Mouse (Mus musculus) midbrain, embryonic 14.5 days (tissue): Measurements from ENCODE around the gene Rbfox2. TPM values are rescaled to one million over a fixed set of nuclear protein-coding genes. Genes with fewer than 3 reads are reported as not detected.

Experiments
- ATAC-seq: fragments of 200-750 bp; cut with Nextera tagmentation; 2 replicates; pipeline ENCODE4 v1.8.0; 2017; ENCODE audit warnings: moderate number of reproducible peaks, moderate library complexity; ENCODE audit not compliant: low FRiP score, low TSS enrichment
- DNase-seq: peaks from one replicate; pipeline ENCODE4 v3.0.0-alpha.2; 2015
- H3K27ac ChIP-seq: fragments of 300-500 bp; sonication (generic); replicated peaks from 2 replicates; pipeline ENCODE4 v1.5.1; 2014; ENCODE audit warnings: mild to moderate bottlenecking, low read depth, low read length, moderate library complexity
- H3K27me3 ChIP-seq: fragments of 300-500 bp; sonication (generic); 2 replicates; pipeline ENCODE4 v1.6.1; 2014; ENCODE audit warnings: low read length, control low read depth, mixed read lengths; ENCODE audit not compliant: control insufficient read depth, insufficient read depth
- H3K36me3 ChIP-seq: fragments of 300-500 bp; sonication (generic); 2 replicates; pipeline ENCODE4 v1.6.1; 2014; ENCODE audit warnings: low read length, control low read depth; ENCODE audit not compliant: control insufficient read depth, insufficient read depth
- H3K4me1 ChIP-seq: fragments of 300-500 bp; sonication (generic); 2 replicates; pipeline ENCODE4 v1.6.1; 2014; ENCODE audit warnings: mild to moderate bottlenecking, antibody characterized with exemption, low read length, control low read depth; ENCODE audit not compliant: control insufficient read depth, insufficient read depth
- H3K4me2 ChIP-seq: fragments of 300-500 bp; sonication (generic); 2 replicates; pipeline ENCODE4 v1.6.1; 2014; ENCODE audit warnings: mild to moderate bottlenecking, low read length, moderate library complexity
- H3K4me3 ChIP-seq: fragments of 300-500 bp; sonication (generic); replicated peaks from 2 replicates; pipeline ENCODE4 v1.5.1; 2014; ENCODE audit warnings: low read depth, low read length
- H3K9ac ChIP-seq: fragments of 300-500 bp; sonication (generic); replicated peaks from 2 replicates; pipeline ENCODE4 v1.6.1; 2014; ENCODE audit warnings: mild to moderate bottlenecking, low read length, moderate library complexity
- H3K9me3 ChIP-seq: fragments of 300-500 bp; sonication (generic); 2 replicates; pipeline ENCODE4 v1.6.1; 2016; ENCODE audit warnings: low read length, control low read depth, mixed read lengths; ENCODE audit not compliant: control insufficient read depth
- WGBS: fragments of 180-500 bp; shearing (Covaris S2); extraction: QIAGEN DNeasy Blood & Tissue Kit; methylation state at CpG from one replicate; pipeline ENCODE4 v1.1.7; 2014; 5-methylcytosine and 5-hydroxymethylcytosine counted together
- polyA plus RNA-seq: library from polyadenylated mRNA; unstranded; fragments of >200 nt; fragmentation: Nextera tagmentation; extraction: Ambion mirVana; gene quantifications from 2 replicates; pipeline ENCODE4 v1.2.1, GENCODE M21; 2014

Gene Rbfox2
- polyA plus RNA-seq, 1 experiment from 2014 or later: 195 TPM

DNA sequence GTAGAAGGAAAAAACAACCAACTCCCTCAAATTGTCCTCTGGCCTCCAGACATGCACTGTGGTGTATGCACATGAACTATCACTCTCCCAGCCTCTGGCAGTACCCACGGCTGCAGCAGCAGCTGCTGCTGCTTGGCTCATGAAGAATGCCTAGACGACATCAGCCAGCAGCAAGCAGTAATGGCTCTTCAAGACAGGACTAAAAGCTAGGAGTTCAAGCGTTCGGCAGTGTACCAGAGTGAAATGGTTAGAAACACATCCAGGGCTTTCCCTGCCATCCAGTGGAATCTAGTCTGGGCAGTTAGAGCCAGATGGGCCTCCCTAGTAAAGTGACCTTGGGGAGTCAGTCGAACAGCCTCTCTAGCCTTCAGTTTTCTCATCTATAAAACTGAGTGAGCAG, 93.0 kb downstream of the Rbfox2 start:
- no peak overlapping the region for H3K27ac ChIP-seq
- no peak overlapping the region for H3K4me3 ChIP-seq
- H3K27me3 ChIP-seq: no peaks in the 10 kb centered on the region
- ATAC-seq (no peak), DNase-seq (no peak)
- H3K9me3 ChIP-seq: no peaks in the 10 kb centered on the region
- 68% methylated on average over 5 of the region's 5 CpGs for WGBS
- no peak overlapping the region for H3K9ac ChIP-seq
- H3K36me3 ChIP-seq: no peaks in the 10 kb centered on the region
- 0 out of 2 replicates have a peak, but pooled peaks cover 7% of the 10 kb centered on the region for H3K4me1 ChIP-seq
- H3K4me2 ChIP-seq: no peak overlapping the region

DNA sequence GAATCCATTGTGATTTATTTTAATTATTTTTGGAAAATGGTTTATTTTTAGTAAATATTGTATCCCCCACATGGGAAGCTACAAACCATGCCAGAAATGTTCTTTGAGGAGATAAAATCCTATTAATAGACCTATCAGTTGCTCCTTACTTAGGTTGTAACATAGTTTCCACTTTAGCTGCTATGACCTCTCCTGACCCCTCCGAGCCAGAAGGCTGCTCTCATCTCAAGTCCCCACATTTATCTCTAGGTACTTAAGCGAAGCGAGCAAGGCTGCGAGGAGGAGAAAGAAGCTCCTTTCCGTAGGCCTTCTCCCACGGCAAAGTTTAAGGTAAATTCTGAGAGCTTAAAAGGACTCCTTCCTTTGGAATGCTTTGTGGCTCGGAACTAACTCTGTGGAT, 94.0 kb downstream of the Rbfox2 start:
- Histone ChIP-seq H3K4me1 (0 out of 2 replicates have a peak, but pooled peaks cover 7% of the 10 kb centered on the region), H3K4me2 (no peak overlapping the region), H3K9ac (no peak overlapping the region), H3K9me3 (no peaks in the 10 kb centered on the region), H3K4me3 (no peak overlapping the region), H3K36me3 (no peaks in the 10 kb centered on the region), H3K27me3 (no peaks in the 10 kb centered on the region), H3K27ac (no peak overlapping the region)
- no peak for DNase-seq
- WGBS: 69% methylated on average over 7 of the region's 7 CpGs
- ATAC-seq: no peak

DNA sequence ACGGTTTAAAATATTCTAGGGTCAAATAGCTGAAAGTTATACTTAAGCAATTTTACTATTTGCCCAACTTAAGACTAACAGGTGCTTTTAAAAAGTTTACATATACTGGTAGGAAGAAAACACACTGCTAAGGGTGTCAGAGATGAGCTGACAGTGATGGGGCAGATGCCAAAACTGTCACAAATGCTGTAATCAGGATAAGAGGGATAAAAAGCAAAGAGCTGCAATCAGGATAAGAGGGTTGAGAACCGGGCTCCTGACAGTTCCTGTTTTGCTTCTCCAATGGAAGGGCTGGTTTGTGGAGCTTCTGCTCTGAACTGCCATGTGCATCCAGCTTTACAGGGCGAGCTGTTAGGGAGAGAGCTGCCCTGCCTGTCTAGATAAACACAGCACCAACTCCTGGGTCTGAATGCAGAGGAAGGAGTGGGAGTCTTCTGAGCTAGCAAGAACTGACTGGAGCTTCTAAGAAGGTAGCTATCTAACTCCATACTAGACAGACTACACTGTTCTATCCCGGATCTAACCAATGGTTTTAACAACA, 94.5 kb downstream of the Rbfox2 start:
- H3K27me3 ChIP-seq: no peaks in the 10 kb centered on the region
- no peak overlapping the region for H3K4me2 ChIP-seq
- no peak overlapping the region for H3K27ac ChIP-seq
- WGBS: 74% methylated on average over 4 of the region's 4 CpGs
- no peak overlapping the region for H3K9ac ChIP-seq
- H3K4me1 ChIP-seq: 0 out of 2 replicates have a peak, but pooled peaks cover 3% of the 10 kb centered on the region
- no peaks in the 10 kb centered on the region for H3K36me3 ChIP-seq
- DNase-seq (no peak), ATAC-seq (no peak)
- no peak overlapping the region for H3K4me3 ChIP-seq
- no peaks in the 10 kb centered on the region for H3K9me3 ChIP-seq

DNA sequence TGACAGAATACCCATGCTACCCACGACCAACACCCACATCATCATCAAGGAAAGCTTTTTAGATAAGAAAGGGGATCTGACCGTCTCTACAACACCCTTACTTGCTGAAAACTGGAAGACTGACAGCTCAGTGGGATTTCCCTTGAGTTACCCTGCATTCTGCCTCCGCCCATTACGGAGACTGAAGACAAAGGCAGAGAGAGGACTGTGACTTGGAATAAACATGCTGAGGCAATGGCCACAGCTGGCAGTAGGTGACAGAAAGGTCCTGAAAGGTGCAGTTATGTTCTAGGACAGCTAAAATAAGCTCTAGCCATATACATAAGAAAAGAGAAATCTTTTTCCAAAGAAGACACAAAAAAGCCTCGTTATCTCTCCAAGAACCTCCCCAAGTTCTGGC, 99.8 kb downstream of the Rbfox2 start:
- H3K4me3 ChIP-seq: no peak overlapping the region

DNA sequence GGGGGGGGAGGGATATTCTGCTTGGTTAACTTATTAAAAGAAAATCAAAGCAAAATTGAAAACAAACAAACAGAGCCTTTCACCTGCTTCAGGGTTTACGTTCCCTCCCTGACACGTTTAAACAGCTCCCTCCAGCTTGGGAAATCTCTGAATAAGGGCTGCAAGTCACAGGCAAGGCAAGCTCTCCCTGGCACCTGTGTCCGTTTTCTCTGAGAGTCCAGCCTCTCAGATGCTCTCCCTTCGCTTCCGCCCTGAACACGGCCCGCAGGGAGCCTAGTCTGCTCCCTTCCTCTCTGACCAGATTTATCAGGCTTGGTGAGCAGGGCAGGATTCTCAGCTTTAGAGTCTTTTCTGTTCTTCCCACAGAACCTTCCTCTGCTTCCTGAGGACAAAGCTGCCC, 101.9 kb downstream of the Rbfox2 start:
- DNase-seq: no peak
- no peaks in the 10 kb centered on the region for H3K36me3 ChIP-seq
- H3K4me2 ChIP-seq: no peak overlapping the region
- ATAC-seq: no peak
- no peaks in the 10 kb centered on the region for H3K27me3 ChIP-seq
- 71% methylated on average over 7 of the region's 7 CpGs for WGBS
- H3K9ac ChIP-seq: no peak overlapping the region
- no peaks in the 10 kb centered on the region for H3K9me3 ChIP-seq
- no peak overlapping the region for H3K27ac ChIP-seq
- H3K4me3 ChIP-seq: no peak overlapping the region
- peaks cover 18% of the 10 kb centered on the region for H3K4me1 ChIP-seq

More for the DNA sequence above, 99.8 kb downstream of the Rbfox2 start:
- H3K9me3 ChIP-seq: no peaks in the 10 kb centered on the region
- H3K36me3 ChIP-seq: no peaks in the 10 kb centered on the region
- peaks cover 16% of the 10 kb centered on the region for H3K4me1 ChIP-seq
- no peak overlapping the region for H3K9ac ChIP-seq
- DNase-seq: no peak
- H3K4me2 ChIP-seq: no peak overlapping the region
- no peak for ATAC-seq
- no peak overlapping the region for H3K27ac ChIP-seq
- H3K27me3 ChIP-seq: no peaks in the 10 kb centered on the region
- 74% methylated on average over 5 of the region's 5 CpGs for WGBS

DNA sequence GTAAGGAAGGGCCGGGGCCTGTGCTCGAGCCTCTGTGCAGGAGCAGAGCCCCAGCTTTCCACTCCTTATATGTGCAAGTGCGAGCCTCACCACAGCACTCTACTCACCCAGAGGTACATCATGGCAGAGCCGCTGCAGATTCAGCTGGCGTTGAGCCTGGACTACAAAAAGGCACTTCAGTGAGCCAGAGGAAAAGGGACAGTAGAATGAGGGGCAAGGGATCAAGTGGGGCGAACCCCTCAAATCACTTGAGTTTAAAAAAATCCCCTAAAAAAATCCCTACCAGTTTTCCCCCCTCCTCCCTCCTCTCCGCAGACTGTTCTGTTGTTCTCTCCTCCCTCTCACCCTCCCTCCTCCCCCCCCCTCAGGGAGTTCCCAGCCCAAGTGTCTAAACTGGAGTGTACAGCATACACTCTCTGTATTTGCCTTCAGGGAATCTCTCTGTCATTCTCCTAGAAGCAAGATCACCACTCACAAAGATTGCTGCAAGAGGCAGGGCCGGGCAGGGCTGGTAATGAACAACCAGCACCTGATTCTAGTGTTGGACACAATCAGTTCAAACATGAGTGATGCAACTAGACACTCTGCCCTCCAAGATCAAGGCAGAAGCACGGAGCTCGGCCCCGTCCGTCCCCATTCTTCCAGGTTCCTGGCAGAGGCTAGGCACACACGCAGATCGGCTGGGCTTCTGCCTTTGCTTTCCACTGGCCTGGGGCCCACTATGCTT, 103.4 kb downstream of the Rbfox2 start:
- Histone ChIP-seq H3K36me3 (no peaks in the 10 kb centered on the region), H3K27me3 (no peaks in the 10 kb centered on the region), H3K27ac (peak overlapping the region; percentile 42; the same call in 1 of the 2 replicates), H3K9me3 (no peaks in the 10 kb centered on the region), H3K4me1 (peaks cover 18% of the 10 kb centered on the region), H3K9ac (no peak overlapping the region), H3K4me2 (no peak overlapping the region), H3K4me3 (no peak overlapping the region)
- 58% methylated on average over 14 of the region's 14 CpGs for WGBS
- peak; percentile 54 for DNase-seq
- no peak for ATAC-seq

DNA sequence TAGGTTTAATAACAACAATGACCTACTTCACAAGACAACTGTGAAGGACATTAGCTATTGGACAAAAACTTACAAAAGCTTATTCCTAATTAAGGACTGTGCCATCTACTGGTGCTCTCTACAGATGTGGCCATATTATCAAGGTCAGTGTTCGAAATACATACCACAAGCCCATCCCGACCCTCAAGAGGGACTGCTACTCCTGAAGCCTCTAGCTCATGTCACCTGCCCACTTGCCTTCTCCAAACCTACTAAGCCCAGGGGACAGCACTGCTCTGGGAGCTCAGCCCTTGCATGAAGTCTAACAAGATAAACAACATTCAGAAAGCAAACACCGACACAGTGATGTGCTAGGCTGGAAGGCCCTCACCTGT, 103.9 kb downstream of the Rbfox2 start:
- no peak for ATAC-seq
- Histone ChIP-seq H3K27me3 (no peaks in the 10 kb centered on the region), H3K9ac (no peak overlapping the region), H3K36me3 (no peaks in the 10 kb centered on the region), H3K27ac (0 out of 2 replicates have a peak overlapping the region, but pooled peaks have one; percentile 26), H3K4me2 (no peak overlapping the region), H3K4me3 (no peak overlapping the region), H3K9me3 (no peaks in the 10 kb centered on the region), H3K4me1 (peaks cover 18% of the 10 kb centered on the region)
- DNase-seq: no peak
- WGBS: 88% methylated on average over 3 of the region's 3 CpGs

DNA sequence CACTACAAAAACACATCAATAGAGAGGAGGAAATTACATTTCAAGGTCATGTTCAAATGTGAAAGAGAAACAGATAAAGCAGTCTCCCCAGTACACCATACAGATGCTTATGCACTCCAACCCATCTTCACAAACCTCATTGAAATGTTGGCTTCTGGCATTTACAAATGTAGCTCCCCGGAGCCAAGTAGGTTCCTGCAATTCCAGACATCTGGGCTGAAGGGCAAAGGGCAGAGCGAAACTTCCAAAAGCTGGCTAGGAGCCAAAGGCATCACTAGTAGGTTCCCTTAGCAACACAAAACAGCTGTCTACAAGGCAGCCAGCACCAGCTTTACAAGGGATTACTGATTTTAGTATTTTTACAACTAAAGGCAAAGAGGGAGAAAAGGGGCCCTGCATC, 104.6 kb downstream of the Rbfox2 start:
- DNase-seq (peak; percentile 68), ATAC-seq (no peak)
- H3K4me1 ChIP-seq: peaks cover 18% of the 10 kb centered on the region
- H3K27ac ChIP-seq: no peak overlapping the region
- no peak overlapping the region for H3K9ac ChIP-seq
- WGBS: 28% methylated on average over 2 of the region's 2 CpGs
- no peaks in the 10 kb centered on the region for H3K36me3 ChIP-seq
- no peak overlapping the region for H3K4me3 ChIP-seq
- H3K27me3 ChIP-seq: no peaks in the 10 kb centered on the region
- no peaks in the 10 kb centered on the region for H3K9me3 ChIP-seq
- H3K4me2 ChIP-seq: no peak overlapping the region

DNA sequence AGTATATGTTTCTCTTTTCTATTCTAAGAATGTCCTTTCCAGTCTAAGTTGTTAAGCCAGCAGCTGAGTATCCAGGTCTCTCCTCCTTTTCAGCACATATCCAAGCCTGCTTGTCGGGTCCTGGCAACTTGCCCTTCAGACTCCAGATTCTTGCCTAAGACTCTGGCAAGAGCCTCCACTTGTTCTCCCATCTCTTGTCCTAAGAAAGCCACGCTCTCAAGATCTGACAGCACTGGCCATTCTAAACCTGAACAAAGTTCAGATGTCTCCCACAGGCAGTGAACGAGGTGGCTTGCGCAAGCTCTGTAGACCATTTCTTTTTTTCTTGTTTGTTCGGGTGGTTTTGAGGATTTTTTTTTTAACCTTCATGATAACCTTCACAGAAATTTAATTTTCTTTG, 110.0 kb downstream of the Rbfox2 start:
- Histone ChIP-seq H3K4me3 (no peak overlapping the region), H3K9ac (no peak overlapping the region), H3K36me3 (0 out of 2 replicates have a peak, but pooled peaks cover 3% of the 10 kb centered on the region), H3K4me1 (peaks cover under 1% of the 10 kb centered on the region; the same call in 1 of the 2 replicates), H3K4me2 (no peak overlapping the region), H3K9me3 (no peaks in the 10 kb centered on the region), H3K27me3 (no peaks in the 10 kb centered on the region), H3K27ac (no peak overlapping the region)
- 88% methylated on average over 5 of the region's 5 CpGs for WGBS
- DNase-seq: no peak
- no peak for ATAC-seq
